ENCODE assay signal across 9 mouse cellular contexts in genomic region chr15:97781961-97782748, GRCm38 (mm10). TPM values are rescaled to one million over a fixed set of nuclear protein-coding genes. Genes with fewer than 3 reads are reported as not detected.
DNase-seq lines count a peak whose midpoint lies in the region; ATAC-seq and TF ChIP-seq lines count a peak whose summit lies in the region.
"Had no signal": no experiment of that assay in that cellular context is flagged by ENCODE, and none has a peak within 500 bp of the region (broad histone marks: within the 10 kb centered on the region; RNA-seq: fewer than 3 reads in every experiment).

No protein-coding gene starts in this region.

- peak overlapping the region; percentile 21 for H3K4me3 ChIP-seq in ES-Bruce4 (ENCODE audit: low read depth, low read length)
- peak overlapping the region; percentile 48 for H3K4me3 ChIP-seq in heart, embryonic 10.5 days
- no peak overlapping the region for H3K4me3 ChIP-seq in neural tube, embryonic 14.5 days (ENCODE audit: low read depth, low read length)

- no peak for TF ChIP-seq CTCF in ES-Bruce4 (IDR thresholded peaks at IDR 0.05; ENCODE audit: low read depth, low read length)

- no peak overlapping the region for H3K27ac ChIP-seq in ES-Bruce4 (ENCODE audit: insufficient read depth, low read length)
- peak overlapping the region; percentile 43; the same call in 1 of the 2 replicates for H3K27ac ChIP-seq in heart, embryonic 10.5 days
- H3K27ac ChIP-seq in neural tube, embryonic 14.5 days (ENCODE audit: low read depth, low read length), result no peak overlapping the region

- H3K9me3 ChIP-seq in ES-Bruce4 (replicated peaks; ENCODE audit: control insufficient read depth, insufficient read depth, low read length, poor library complexity, severe bottlenecking), result no peaks in the 10 kb centered on the region
- H3K9me3 ChIP-seq in heart, embryonic 10.5 days, result no peaks in the 10 kb centered on the region
- no peaks in the 10 kb centered on the region for H3K9me3 ChIP-seq in neural tube, embryonic 14.5 days (ENCODE audit: control insufficient read depth, low read length)

- no peak overlapping the region for H3K9ac ChIP-seq in ES-Bruce4 (ENCODE audit: low read depth, poor library complexity, severe bottlenecking)
- no peak overlapping the region for H3K9ac ChIP-seq in neural tube, embryonic 14.5 days (replicated peaks; ENCODE audit: low read depth, low read length)

- H3K36me3 ChIP-seq in ES-Bruce4 (ENCODE audit: control insufficient read depth, insufficient read depth, low read length, poor library complexity, severe bottlenecking), result no peaks in the 10 kb centered on the region
- H3K36me3 ChIP-seq in heart, embryonic 10.5 days, result no peaks in the 10 kb centered on the region
- no peaks in the 10 kb centered on the region for H3K36me3 ChIP-seq in neural tube, embryonic 14.5 days (ENCODE audit: control insufficient read depth, insufficient read depth, low read length)

- 0 out of 2 replicates have a peak overlapping the region, but pooled peaks have one; percentile 20 for H3K4me2 ChIP-seq in neural tube, embryonic 14.5 days (ENCODE audit: low read depth, low read length)

- H3K4me1 ChIP-seq in ES-Bruce4 (ENCODE audit: control insufficient read depth, insufficient read depth, low read length), result peaks cover 4% of the 10 kb centered on the region
- peaks cover 57% of the 10 kb centered on the region for H3K4me1 ChIP-seq in heart, embryonic 10.5 days
- H3K4me1 ChIP-seq in neural tube, embryonic 14.5 days (ENCODE audit: control insufficient read depth, insufficient read depth, low read length), result peaks cover 9% of the 10 kb centered on the region; the same call in 1 of the 2 replicates

- H3K27me3 ChIP-seq in ES-Bruce4 (ENCODE audit: control insufficient read depth, insufficient read depth, low read length, poor library complexity, severe bottlenecking), result no peaks in the 10 kb centered on the region
- 0 out of 2 replicates have a peak, but pooled peaks cover 5% of the 10 kb centered on the region for H3K27me3 ChIP-seq in heart, embryonic 10.5 days (ENCODE audit: insufficient read depth, poor library complexity, severe bottlenecking)
- H3K27me3 ChIP-seq in neural tube, embryonic 14.5 days (ENCODE audit: control insufficient read depth, insufficient read depth, low read length), result 0 out of 2 replicates have a peak, but pooled peaks cover 3% of the 10 kb centered on the region

- TF ChIP-seq POLR2A in ES-Bruce4 (IDR thresholded peaks at IDR 0.05; ENCODE audit: insufficient read depth, low read length), result no peak

- no peak for TF ChIP-seq EP300 in ES-Bruce4 (IDR thresholded peaks at IDR 0.05; ENCODE audit: insufficient read depth, low read depth, low read length)

- DNase-seq in R1 (ENCODE audit: low read depth, low spot score), result peak; percentile 61
- DNase-seq in heart, embryonic 10.5 days (ENCODE audit: low spot score), result no peak
- DNase-seq in kidney, postnatal 25 days, result peak; percentile 63 to 84
- DNase-seq in thymus, adult 18-20 months, result no peak
- no peak for DNase-seq in right cerebral cortex, adult 2 months (ENCODE audit: low spot score in 2 of 2)
- no peak for DNase-seq in cerebellum, postnatal 10 days

- ATAC-seq in neural tube, embryonic 14.5 days (ENCODE audit: low read depth), result no peak

- 9% methylated on average over 24 of the region's 24 CpGs for WGBS in heart, embryonic 10.5 days
- WGBS in neural tube, embryonic 14.5 days, result 10% methylated on average over 24 of the region's 24 CpGs

RNA-seq across cellular contexts. Expression of gene Slc48a1, which starts 3.8 kb away (rescaled TPM):
- polyA plus RNA-seq in ES-Bruce4 (2011; ENCODE audit: insufficient read depth, insufficient read length, low read depth, missing spikeins), result 16.0 and 17.2 TPM in 2 replicates
- polyA plus RNA-seq in heart, embryonic 10.5 days (2016; fragmentation: Nextera tagmentation; extraction: Ambion mirVana), result 32.1 and 41.1 TPM in 2 replicates
- 94.5 and 104 TPM in 2 replicates for polyA plus RNA-seq in neural tube, embryonic 14.5 days (2014; fragmentation: Nextera tagmentation; extraction: Ambion mirVana)

RNA-seq across cellular contexts. Expression of gene Rapgef3, which starts 14.4 kb away (rescaled TPM):
- polyA plus RNA-seq in ES-Bruce4 (2011; ENCODE audit: insufficient read depth, insufficient read length, low read depth, missing spikeins), result 3.1 and 3.5 TPM in 2 replicates
- polyA plus RNA-seq in heart, embryonic 10.5 days (2016; fragmentation: Nextera tagmentation; extraction: Ambion mirVana), result 10.2 and 13.4 TPM in 2 replicates
- 6.7 and 9.5 TPM in 2 replicates for polyA plus RNA-seq in neural tube, embryonic 14.5 days (2014; fragmentation: Nextera tagmentation; extraction: Ambion mirVana)
- polyA plus RNA-seq: erythroblast, embryonic 14.5 days had no signal

RNA-seq across cellular contexts. Expression of gene Endou, which starts 51.0 kb away (rescaled TPM):
- 0.82 and 1.2 TPM in 2 replicates for polyA plus RNA-seq in ES-Bruce4 (2011; ENCODE audit: insufficient read depth, insufficient read length, low read depth, missing spikeins)
- 0.11 and 0.18 TPM in 2 replicates for polyA plus RNA-seq in heart, embryonic 10.5 days (2016; fragmentation: Nextera tagmentation; extraction: Ambion mirVana)
- polyA plus RNA-seq in neural tube, embryonic 14.5 days (2014; fragmentation: Nextera tagmentation; extraction: Ambion mirVana), result 0.41 TPM in 1 of 2 replicates, not detected in the other
- polyA plus RNA-seq: erythroblast, embryonic 14.5 days had no signal

Comparison
In these comparisons a context has a peak if more than half of its experiments do, and no peak if none do; other contexts are left out.
1. DNase-seq: peak in R1 (single experiment) and kidney, postnatal 25 days (2 of 2); none in heart, embryonic 10.5 days (single experiment), thymus, adult 18-20 months (0 of 2), right cerebral cortex, adult 2 months (0 of 2) and cerebellum, postnatal 10 days (0 of 2).